Mouse (Mus musculus) gastrocnemius, postnatal 36 days (tissue): Measurements from ENCODE around the gene Wdr81. TPM values are rescaled to one million over a fixed set of nuclear protein-coding genes. Genes with fewer than 3 reads are reported as not detected.

Experiments used
- DNase-seq, 2 experiments: peaks; one replicate each; pipeline ENCODE4 v3.0.0; 2022
- intact Hi-C: fragments of 180-260 bp; cut with DNase I; formaldehyde crosslinking; loops from one replicate; pipeline ENCODE4 v1.15.1; 2025
- microRNA-seq, 2 experiments: library from miRNA; unstranded; fragments of <30 nt; microRNA quantifications; one replicate each; pipeline ENCODE4 v1.2.0; 2021
- total RNA-seq, 2 experiments: library from RNA; stranded (reverse); gene quantifications; 2 replicates each; pipeline ENCODE4 v1.2.3; 2021

The Wdr81 gene
- total RNA-seq, 2 experiments from 2014 or later = 4.1 to 5.4 TPM

DNA sequence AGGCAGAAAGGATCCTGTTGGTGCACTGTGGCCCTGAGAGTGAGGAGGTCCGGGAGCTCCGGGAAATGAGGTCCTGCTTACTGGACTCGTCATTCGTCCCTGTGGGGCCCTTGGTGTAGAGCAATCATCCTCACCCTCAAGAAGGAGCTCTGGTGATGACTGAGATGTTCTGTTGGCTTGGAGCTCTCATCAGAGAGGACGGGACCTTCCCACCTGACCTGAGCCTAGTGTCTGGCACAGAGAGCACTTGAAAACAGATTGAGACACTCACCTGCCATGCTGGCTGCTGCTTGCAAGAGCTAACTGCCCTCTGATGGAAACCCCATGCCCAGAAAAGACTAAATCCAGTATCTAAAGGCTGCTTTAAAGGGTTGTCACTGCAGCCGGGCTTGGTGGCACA, 49.7 kb downstream of the Wdr81 start:
- DNase-seq = no peak
- intact Hi-C loops = loop anchor here (5.0 kb wide), 2 partner anchors 48 to 102 kb away; partner anchors contain the start of gene Wdr81

DNA sequence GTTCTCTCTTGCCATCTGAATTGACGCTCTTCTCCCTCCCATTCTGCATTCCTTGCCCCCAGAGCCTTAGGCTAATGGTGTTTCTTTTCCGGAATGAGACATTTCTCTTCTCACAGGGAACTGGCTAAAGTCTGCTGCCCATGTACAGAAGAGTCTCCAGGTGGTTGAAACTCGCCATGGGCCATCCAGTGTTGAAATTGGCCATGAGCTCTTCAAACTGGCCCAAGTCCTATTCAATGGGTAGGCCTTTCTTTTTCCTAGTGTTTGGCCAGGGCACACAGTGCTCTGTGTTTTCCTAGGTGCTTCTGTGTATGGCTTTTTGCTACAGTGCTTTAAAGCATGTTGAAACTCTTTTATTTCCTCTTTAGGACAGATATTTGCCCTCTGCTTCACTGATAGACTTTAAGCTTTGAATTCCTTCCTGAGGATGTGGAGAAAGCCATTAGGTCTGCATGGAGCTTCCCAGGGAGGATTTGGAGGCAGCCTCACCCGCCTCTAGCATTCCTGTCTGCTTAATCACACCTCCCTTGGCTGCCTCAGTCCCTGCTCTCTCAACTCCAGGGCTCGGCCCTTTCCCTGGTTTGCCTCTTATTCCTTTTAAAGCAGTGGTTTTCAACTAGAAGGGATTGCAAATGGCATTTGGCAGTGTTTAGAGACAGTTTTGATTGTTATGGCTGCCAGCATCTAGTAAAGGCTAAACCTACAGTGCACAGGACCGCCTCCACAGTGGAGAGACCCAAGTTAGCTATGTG, 51.0 kb downstream of the Wdr81 start:
- peak in 1 of 2 experiments; percentile 42 for DNase-seq
- intact Hi-C loops = loop anchor here (2.0 to 5.0 kb wide), 3 partner anchors 49 to 169 kb away; partner anchors contain the start of gene Wdr81

DNA sequence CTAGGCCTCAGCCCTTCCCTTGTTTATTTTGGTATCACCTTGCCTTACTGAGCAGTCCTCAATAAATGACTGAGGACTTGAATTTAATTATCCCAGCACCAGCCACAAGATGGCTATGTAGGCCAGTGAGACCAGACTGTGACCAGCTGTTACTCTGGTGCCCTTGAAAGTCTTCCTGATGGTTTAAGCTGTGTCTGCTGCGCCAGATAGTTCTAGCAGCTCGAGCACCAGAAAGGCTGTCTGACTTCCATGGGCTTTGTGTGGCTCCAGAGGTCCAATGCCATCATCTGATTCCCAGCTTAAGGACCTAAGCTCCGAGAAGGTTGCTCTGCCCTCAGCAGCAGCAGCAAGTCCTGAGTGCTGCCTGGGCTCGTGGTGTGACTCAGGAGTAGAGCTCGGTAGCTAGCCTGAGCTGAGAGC, 52.2 kb downstream of the Wdr81 start:
- DNase-seq = peak in 1 of 2 experiments; percentile 26
- intact Hi-C loops = loop anchor here (2.0 to 5.0 kb wide), 3 partner anchors 50 to 171 kb away; partner anchors contain the start of gene Wdr81

DNA sequence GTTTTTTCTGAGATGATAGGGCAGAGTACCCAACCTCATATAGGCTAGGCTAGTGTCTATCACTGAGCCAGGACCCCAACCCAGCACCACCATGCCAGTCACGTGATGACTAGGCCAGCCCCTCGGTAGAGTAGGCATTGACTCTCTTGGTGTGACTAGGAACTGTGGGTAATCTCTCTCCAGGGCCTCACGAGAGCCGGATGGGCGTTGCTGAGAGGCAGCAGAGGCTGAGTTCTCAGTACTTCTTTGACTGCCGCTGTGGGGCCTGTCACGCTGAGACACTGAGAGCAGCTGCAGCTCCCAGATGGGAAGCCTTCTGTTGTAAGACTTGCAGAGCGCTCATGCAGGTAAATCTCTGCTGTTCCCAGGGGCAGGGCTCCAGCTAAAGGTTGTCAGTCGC, 54.4 kb downstream of the Wdr81 start:
- intact Hi-C loops = loop anchor here (5.0 kb wide), 2 partner anchors 52 to 107 kb away; partner anchors contain the start of gene Wdr81
- DNase-seq = no peak

DNA sequence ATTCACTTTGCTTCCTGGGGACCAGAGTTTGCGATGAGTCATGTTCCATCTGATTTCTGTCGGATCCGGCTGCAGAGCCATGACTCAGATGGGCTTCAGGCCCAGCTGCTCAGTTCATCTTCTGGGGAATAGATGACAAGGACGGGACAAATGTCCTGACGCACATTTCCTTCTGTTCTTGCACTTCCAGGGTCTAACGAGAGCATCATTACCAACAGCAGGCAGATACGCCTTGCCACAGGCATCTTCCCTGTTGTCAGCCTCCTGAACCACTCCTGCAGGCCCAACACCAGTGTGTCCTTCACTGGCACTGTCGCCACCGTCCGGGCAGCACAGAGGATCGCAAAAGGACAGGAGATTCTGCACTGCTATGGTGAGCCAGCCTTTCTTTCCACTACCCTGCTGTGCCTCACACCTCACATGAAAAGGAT, 55.1 kb downstream of the Wdr81 start:
- DNase-seq = no peak
- intact Hi-C loops = loop anchor here (5.0 kb wide), 1 partner anchor 217 kb away; no protein-coding TSS in a partner anchor

DNA sequence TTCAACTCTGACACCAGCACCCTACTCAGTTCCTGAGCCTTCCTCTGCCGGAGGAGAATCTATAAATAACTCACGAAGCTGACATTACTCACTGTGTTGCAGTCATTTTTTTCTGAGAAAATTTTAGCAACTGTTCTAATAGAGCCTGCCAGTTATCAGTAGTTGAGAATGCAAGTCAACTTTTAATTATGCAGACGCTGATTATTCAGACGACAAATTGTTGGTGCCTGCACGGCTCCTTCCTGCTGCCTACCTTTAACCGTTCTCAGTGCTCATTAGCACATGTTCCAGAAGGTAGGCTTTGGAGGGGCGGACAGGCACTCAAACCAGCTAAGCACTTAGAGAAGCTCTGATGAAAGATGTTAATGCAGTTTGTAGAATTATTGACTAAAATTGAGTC, 57.1 kb downstream of the Wdr81 start:
- DNase-seq = no peak
- intact Hi-C loops = loop anchor here (5.0 kb wide), 1 partner anchor 215 kb away; no protein-coding TSS in a partner anchor

DNA sequence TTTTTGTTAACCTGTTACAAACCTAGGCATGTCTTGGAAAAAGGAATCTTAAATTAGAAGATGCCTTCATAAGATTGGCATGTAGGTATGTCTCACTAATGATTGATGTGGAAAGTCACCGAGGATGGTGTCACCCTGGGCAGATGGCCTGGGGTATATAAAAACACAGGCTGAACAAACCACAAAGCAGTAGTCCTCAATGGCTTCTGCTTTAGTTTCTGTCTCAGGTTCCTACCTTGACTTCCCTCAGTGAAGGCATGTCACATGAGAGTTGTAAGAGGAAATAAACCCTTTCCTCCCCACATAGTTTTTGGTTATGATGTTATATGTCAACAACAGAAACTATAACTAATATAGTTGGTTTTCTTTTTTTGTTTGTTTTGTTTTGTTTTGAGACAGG, 58.9 kb downstream of the Wdr81 start:
- intact Hi-C loops = loop anchor here (5.0 kb wide), 1 partner anchor 213 kb away; no protein-coding TSS in a partner anchor
- no peak for DNase-seq

Small RNA genes lying within 50 kb of the gene (microRNA-seq; reads per million reads assigned to microRNA genes)
- 40,492 to 162,720 reads per million in 2 experiments for gene Mir22

Other genes with a start within 250 kb of the Wdr81 start
- gene Rpa1, start 106.4 kb downstream of the Wdr81 start, total RNA-seq = 10 to 100 TPM; 53.7 to 58.5 TPM
- gene Smyd4, start 106.3 kb downstream of the Wdr81 start, total RNA-seq = 1 to 10 TPM; 2.0 to 3.1 TPM
- gene Serpinf1, start 32.0 kb downstream of the Wdr81 start, total RNA-seq = 10 to 100 TPM; 83.2 to 88.9 TPM
- not detected for gene Serpinf2, start 15.1 kb downstream of the Wdr81 start, total RNA-seq
- gene Tlcd2, start 7.0 kb upstream of the Wdr81 start, total RNA-seq = 1 to 10 TPM; 3.4 to 3.6 TPM
- 10 to 100 TPM; 56.1 to 64.1 TPM for gene Prpf8, start 32.1 kb upstream of the Wdr81 start, total RNA-seq
- 10 to 100 TPM; 39.1 to 40.1 TPM for gene Rilp, start 55.4 kb upstream of the Wdr81 start, total RNA-seq
- 1 to 10 TPM; 2.8 to 3.1 TPM for gene Scarf1, start 58.8 kb upstream of the Wdr81 start, total RNA-seq
- gene Slc43a2, start 77.0 kb upstream of the Wdr81 start, total RNA-seq = 10 to 100 TPM; 17.6 to 26.9 TPM
- 100 to 1,000 TPM; 186 to 223 TPM for gene Pitpna, start 133.4 kb upstream of the Wdr81 start, total RNA-seq
- 10 to 100 TPM; 20.4 to 24.0 TPM for gene Inpp5k, start 176.3 kb upstream of the Wdr81 start, total RNA-seq
- 10 to 100 TPM; 37.4 to 41.5 TPM for gene Myo1c, start 195.8 kb upstream of the Wdr81 start, total RNA-seq
- 10 to 100 TPM; 38.5 to 44.0 TPM for gene Crk, start 224.5 kb upstream of the Wdr81 start, total RNA-seq